Mouse (Mus musculus) midbrain, postnatal 0 days (tissue): ENCODE data around the gene Slc4a4. TPM values are rescaled to one million over a fixed set of nuclear protein-coding genes. Genes with fewer than 3 reads are reported as not detected.

Experiments
- ATAC-seq: fragments of 200-750 bp; cut with Nextera tagmentation; 2 replicates; pipeline ENCODE4 v1.8.0; 2017; ENCODE audit warnings: moderate number of reproducible peaks, mild to moderate bottlenecking, moderate TSS enrichment, moderate library complexity; ENCODE audit not compliant: low FRiP score
- DNase-seq: peaks from one replicate; pipeline ENCODE4 v3.0.0-alpha.2; 2015; ENCODE audit warnings: low spot score
- H3K27ac ChIP-seq: fragments of 300-500 bp; sonication (generic); 2 replicates; pipeline ENCODE4 v1.5.1; 2014; ENCODE audit warnings: low read depth, mild to moderate bottlenecking, low read length, mixed read lengths
- H3K27me3 ChIP-seq: fragments of 300-500 bp; sonication (generic); 2 replicates; pipeline ENCODE4 v1.6.1; 2014; ENCODE audit warnings: low read length, control low read depth, mixed read lengths; ENCODE audit not compliant: insufficient read depth
- H3K36me3 ChIP-seq: fragments of 300-500 bp; sonication (generic); 2 replicates; pipeline ENCODE4 v1.6.1; 2014; ENCODE audit warnings: low read length, control low read depth, mixed read lengths; ENCODE audit not compliant: insufficient read depth
- H3K4me1 ChIP-seq: fragments of 300-500 bp; sonication (generic); 2 replicates; pipeline ENCODE4 v1.6.1; 2014; ENCODE audit warnings: mild to moderate bottlenecking, control low read depth, antibody characterized with exemption, low read length, mixed read lengths; ENCODE audit not compliant: insufficient read depth
- H3K4me2 ChIP-seq: fragments of 300-500 bp; sonication (generic); 2 replicates; pipeline ENCODE4 v1.6.1; 2014; ENCODE audit warnings: low read depth, mild to moderate bottlenecking, low read length, mixed read lengths; ENCODE audit not compliant: poor library complexity, severe bottlenecking
- H3K4me3 ChIP-seq: fragments of 300-500 bp; sonication (generic); 2 replicates; pipeline ENCODE4 v1.5.1; 2014; ENCODE audit warnings: low read depth, mild to moderate bottlenecking, low read length, moderate library complexity
- H3K9ac ChIP-seq: fragments of 300-500 bp; sonication (generic); replicated peaks from 2 replicates; pipeline ENCODE4 v1.6.1; 2014; ENCODE audit warnings: mild to moderate bottlenecking, low read length, moderate library complexity, mixed read lengths; ENCODE audit not compliant: poor library complexity, severe bottlenecking
- H3K9me3 ChIP-seq: fragments of 300-500 bp; sonication (generic); 2 replicates; pipeline ENCODE4 v1.6.1; 2016; ENCODE audit warnings: low read length, control low read depth
- CTCF ChIP-seq: IDR thresholded peaks from 2 replicates; pipeline ENCODE4 v1.5.1; 2016; ENCODE audit warnings: antibody characterized with exemption, mild to moderate bottlenecking
- WGBS: fragments of 180-500 bp; shearing (Covaris S2); extraction: QIAGEN DNeasy Blood & Tissue Kit; methylation state at CpG from one replicate; pipeline ENCODE4 v1.1.7; 2014; 5-methylcytosine and 5-hydroxymethylcytosine counted together
- polyA plus RNA-seq: library from polyadenylated mRNA; unstranded; fragments of >200 nt; fragmentation: Nextera tagmentation; extraction: Ambion mirVana; gene quantifications from 2 replicates; pipeline ENCODE4 v1.2.1, GENCODE M21; 2015
- total RNA-seq: library from RNA; depleted of rRNA; stranded (reverse); fragments of >200 nt; gene quantifications from 2 replicates; pipeline ENCODE4 v1.2.3, GENCODE M21; 2014

Slc4a4 gene
- total and polyA plus RNA-seq, 2 experiments from 2014 or later = 17.4 to 57.3 TPM

DNA sequence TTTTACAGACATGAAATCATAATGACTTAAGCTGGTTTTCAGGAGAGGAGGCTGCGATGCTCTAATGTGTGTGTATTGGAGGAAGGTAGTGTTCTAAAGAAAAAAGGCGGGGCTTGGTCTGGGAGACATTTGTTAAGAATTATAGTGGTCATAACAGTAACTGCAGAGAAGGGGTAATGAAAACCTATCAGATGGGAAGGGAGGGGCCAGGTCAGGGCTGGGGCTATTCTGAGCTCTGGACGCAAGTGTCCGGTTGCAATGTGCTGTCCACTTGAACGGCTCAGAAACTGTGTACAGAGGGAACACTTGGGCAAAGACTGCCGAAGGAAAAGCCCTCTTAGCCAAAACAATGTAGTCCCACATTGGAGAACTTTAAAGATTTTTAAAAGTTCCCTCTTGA is 52.5 kb downstream of the Slc4a4 start:
- Histone ChIP-seq H3K4me1 (no peaks in the 10 kb centered on the region), H3K27ac (no peak overlapping the region), H3K27me3 (no peaks in the 10 kb centered on the region), H3K4me2 (no peak overlapping the region), H3K4me3 (no peak overlapping the region), H3K9ac (no peak overlapping the region), H3K36me3 (no peaks in the 10 kb centered on the region), H3K9me3 (no peaks in the 10 kb centered on the region)
- ATAC-seq (no peak), DNase-seq (no peak)
- 83% methylated on average over 6 of the region's 6 CpGs for WGBS
- TF ChIP-seq CTCF = no peak

DNA sequence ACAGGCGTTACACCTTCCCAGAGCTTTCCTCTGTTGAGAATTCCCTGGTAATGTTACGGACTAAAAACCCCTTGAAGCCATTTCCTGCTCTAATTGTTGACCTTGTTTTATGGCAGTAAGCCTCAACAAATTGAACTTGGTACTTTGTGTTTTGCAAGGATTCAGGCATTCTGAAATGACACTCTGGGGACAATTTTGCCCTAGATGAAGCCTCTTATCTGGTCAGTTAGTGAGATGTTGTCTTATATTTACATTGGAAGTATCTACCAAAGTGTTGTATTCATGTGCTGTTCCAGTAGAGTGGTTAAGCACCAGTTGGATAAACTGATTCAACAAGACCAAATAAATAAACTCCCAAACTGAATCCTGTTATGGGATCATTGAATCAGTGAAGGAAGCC is 53.2 kb downstream of the Slc4a4 start:
- ATAC-seq (no peak), DNase-seq (no peak)
- Histone ChIP-seq H3K9ac (no peak overlapping the region), H3K27ac (no peak overlapping the region), H3K9me3 (no peaks in the 10 kb centered on the region), H3K4me1 (no peaks in the 10 kb centered on the region), H3K4me2 (no peak overlapping the region), H3K36me3 (no peaks in the 10 kb centered on the region), H3K27me3 (no peaks in the 10 kb centered on the region), H3K4me3 (no peak overlapping the region)
- WGBS = 92% methylated on average over 2 of the region's 2 CpGs
- no peak for TF ChIP-seq CTCF

DNA sequence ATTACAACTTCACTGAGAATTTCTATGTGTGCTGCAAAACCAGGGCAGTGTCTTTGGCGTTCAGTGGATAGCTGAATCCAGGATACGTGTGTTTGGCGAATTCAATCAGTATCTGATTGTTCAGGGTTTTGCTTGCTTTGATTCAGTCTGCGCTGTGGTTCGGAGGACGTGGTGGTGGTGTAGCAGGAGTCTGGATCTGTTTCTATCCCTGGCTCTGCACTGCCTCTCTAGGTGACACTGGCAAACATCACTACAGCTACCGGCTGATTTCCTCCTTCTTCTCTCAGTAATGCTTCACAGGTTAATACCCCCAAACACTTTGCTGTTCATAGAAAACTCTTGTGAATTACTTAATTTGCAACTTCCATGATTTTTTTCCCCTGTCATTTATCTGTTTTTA is 55.3 kb downstream of the Slc4a4 start:
- ATAC-seq = no peak
- Histone ChIP-seq H3K4me3 (no peak overlapping the region), H3K9ac (no peak overlapping the region), H3K27ac (no peak overlapping the region), H3K27me3 (no peaks in the 10 kb centered on the region), H3K9me3 (no peaks in the 10 kb centered on the region), H3K4me1 (no peaks in the 10 kb centered on the region), H3K36me3 (no peaks in the 10 kb centered on the region), H3K4me2 (no peak overlapping the region)
- 84% methylated on average over 7 of the region's 7 CpGs for WGBS
- DNase-seq = no peak
- no peak for TF ChIP-seq CTCF

DNA sequence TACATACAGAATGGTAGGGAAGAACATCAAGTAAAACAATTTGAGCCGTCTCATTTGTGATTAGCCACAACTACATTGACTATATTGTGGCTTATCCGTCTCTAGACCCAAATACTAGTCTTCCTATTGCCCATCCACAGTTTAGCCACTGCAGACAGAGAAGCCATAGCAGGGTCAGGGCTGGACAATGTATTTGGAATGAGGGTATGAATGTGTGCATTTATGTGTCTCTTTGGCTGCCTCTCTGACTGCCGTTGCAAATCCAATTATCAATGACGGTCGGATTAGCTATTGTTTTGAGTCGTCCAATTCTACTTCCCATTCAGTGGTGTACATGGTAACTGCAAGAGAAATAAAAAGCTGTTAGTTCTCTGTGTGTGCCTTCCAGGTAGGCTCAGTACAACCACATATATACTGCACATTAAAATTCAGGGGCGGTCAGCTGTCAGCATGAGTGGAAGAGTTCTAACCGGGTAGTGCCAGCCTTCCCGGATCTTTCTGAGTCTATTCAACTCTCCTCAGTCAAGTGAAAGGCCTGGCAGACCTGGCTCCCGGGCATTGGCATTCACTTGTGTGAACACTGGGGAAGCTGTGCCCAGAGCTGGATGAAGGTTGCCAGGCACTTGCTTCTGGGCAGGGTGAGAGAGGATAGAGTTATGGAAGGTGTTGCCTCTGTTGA is 59.2 kb downstream of the Slc4a4 start:
- Histone ChIP-seq H3K4me2 (no peak overlapping the region), H3K27me3 (no peaks in the 10 kb centered on the region), H3K4me1 (no peaks in the 10 kb centered on the region), H3K36me3 (no peaks in the 10 kb centered on the region), H3K27ac (0 out of 2 replicates have a peak overlapping the region, but pooled peaks have one; percentile 65), H3K9me3 (no peaks in the 10 kb centered on the region), H3K9ac (no peak overlapping the region), H3K4me3 (no peak overlapping the region)
- peak; percentile 85 for DNase-seq
- peak; percentile 84 for ATAC-seq
- TF ChIP-seq CTCF = no peak
- WGBS = 21% methylated on average over 10 of the region's 10 CpGs

DNA sequence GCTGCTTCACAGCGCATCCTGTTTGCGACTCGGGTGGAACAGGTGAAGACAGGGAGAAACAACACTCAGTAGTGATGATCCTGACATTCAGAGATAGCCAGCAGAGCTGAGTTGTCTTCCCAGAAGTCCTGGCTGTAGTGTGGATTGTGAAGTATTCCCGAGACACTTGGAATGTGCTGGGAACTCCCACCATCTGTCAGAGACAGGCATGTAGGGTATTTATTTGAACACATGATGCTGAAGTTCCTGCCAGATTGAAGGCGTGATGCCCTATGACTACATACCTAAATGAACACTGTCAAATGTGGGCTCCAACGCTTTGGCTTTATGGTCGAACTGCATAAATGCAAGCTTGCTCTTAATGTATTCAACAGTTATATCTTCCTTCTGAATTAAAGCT is 63.7 kb downstream of the Slc4a4 start:
- Histone ChIP-seq H3K4me3 (no peak overlapping the region), H3K36me3 (no peaks in the 10 kb centered on the region), H3K9me3 (no peaks in the 10 kb centered on the region), H3K27me3 (no peaks in the 10 kb centered on the region), H3K9ac (no peak overlapping the region), H3K4me1 (no peaks in the 10 kb centered on the region), H3K27ac (no peak overlapping the region), H3K4me2 (no peak overlapping the region)
- TF ChIP-seq CTCF = no peak
- WGBS = 97% methylated on average over 7 of the region's 7 CpGs
- DNase-seq = no peak
- no peak for ATAC-seq

DNA sequence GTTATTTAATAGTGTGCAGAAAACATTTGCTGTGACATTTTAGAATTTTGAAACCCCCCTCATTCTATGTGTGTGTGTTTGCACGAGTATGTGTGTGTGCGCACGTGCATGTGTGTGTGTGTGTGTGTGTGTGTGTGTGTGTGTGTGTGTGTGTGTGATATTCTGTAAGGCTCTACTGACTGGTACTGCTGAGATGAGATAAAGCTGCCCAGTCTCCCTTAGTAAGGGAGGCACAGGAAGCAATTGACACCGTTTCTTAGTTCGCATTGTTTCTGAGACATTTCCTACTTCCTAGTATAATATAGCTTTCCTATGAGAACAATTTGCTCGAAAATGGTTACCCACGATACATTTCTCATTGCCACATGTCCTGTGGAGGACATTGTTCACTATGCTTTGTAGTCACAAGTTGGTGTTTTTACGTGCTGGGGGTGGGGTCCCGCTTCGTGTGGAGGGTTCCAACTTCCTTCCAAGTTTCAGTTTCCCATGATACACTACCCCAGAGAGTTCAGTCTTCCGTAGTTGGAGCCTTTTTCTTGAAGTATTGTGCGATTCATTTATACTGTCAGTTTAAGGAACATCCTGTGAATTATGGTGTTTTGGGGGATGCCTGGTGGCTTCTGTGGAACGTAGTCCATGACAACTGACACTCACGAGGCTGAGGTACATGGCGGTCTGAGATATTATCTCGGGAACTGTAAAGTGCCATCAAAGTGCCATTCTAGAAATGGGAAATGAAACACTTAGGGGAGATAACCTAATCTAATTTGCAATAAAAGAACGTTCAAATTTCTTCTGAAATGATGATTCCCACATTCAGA is 66.3 kb downstream of the Slc4a4 start:
- Histone ChIP-seq H3K4me3 (no peak overlapping the region), H3K9me3 (no peaks in the 10 kb centered on the region), H3K4me1 (no peaks in the 10 kb centered on the region), H3K36me3 (no peaks in the 10 kb centered on the region), H3K27me3 (no peaks in the 10 kb centered on the region), H3K4me2 (no peak overlapping the region), H3K9ac (no peak overlapping the region), H3K27ac (no peak overlapping the region)
- 86% methylated on average over 17 of the region's 17 CpGs for WGBS
- ATAC-seq (no peak), DNase-seq (no peak)
- TF ChIP-seq CTCF = no peak
